Mouse (Mus musculus) limb, embryonic 12.5 days (tissue): ENCODE results near the gene Rxfp3. TPM values are rescaled to one million over a fixed set of nuclear protein-coding genes. Genes with fewer than 3 reads are reported as not detected.
"Not testable (repeated sequence)": the region's sequence is repeated elsewhere in the genome, so short reads cannot be mapped to it uniquely, and the experiment has no call there.

ENCODE experiments used
- ATAC-seq: fragments of 200-750 bp; cut with Nextera tagmentation; 2 replicates; pipeline ENCODE4 v1.8.0; 2017; ENCODE audit warnings: low read depth, moderate TSS enrichment; ENCODE audit not compliant: insufficient number of reproducible peaks, insufficient read depth, low FRiP score, low TSS enrichment
- H3K27ac ChIP-seq: fragments of 300-500 bp; sonication (generic); 2 replicates; pipeline ENCODE4 v1.5.1; 2016; ENCODE audit warnings: mild to moderate bottlenecking, moderate library complexity
- H3K27me3 ChIP-seq: fragments of 300-500 bp; sonication (generic); 2 replicates; pipeline ENCODE4 v1.6.1; 2016; ENCODE audit warnings: mild to moderate bottlenecking, moderate library complexity
- H3K36me3 ChIP-seq: fragments of 300-500 bp; sonication (generic); 2 replicates; pipeline ENCODE4 v1.6.1; 2016; ENCODE audit warnings: mild to moderate bottlenecking, moderate library complexity
- H3K4me1 ChIP-seq: fragments of 300-500 bp; sonication (generic); replicated peaks from 2 replicates; pipeline ENCODE4 v1.6.1; 2016
- H3K4me2 ChIP-seq: fragments of 300-500 bp; sonication (generic); 2 replicates; pipeline ENCODE4 v1.6.1; 2016; ENCODE audit warnings: mild to moderate bottlenecking, moderate library complexity
- H3K4me3 ChIP-seq: fragments of 300-500 bp; sonication (generic); replicated peaks from 2 replicates; pipeline ENCODE4 v1.5.1; 2016; ENCODE audit warnings: mild to moderate bottlenecking
- H3K9ac ChIP-seq: fragments of 300-500 bp; sonication (generic); replicated peaks from 2 replicates; pipeline ENCODE4 v1.6.1; 2016; ENCODE audit warnings: mild to moderate bottlenecking, moderate library complexity
- H3K9me3 ChIP-seq: fragments of 300-500 bp; sonication (generic); 2 replicates; pipeline ENCODE4 v1.6.1; 2016; ENCODE audit warnings: mild to moderate bottlenecking, moderate library complexity
- WGBS: fragments of 180-500 bp; shearing (Covaris S2); methylation state at CpG from one replicate; pipeline ENCODE4 v1.1.7; 2016; 5-methylcytosine and 5-hydroxymethylcytosine counted together
- polyA plus RNA-seq: library from polyadenylated mRNA; unstranded; fragments of >200 nt; fragmentation: Nextera tagmentation; extraction: Ambion mirVana; gene quantifications from 2 replicates; pipeline ENCODE4 v1.2.1, GENCODE M21; 2016

Gene Rxfp3
- polyA plus RNA-seq, 1 experiment from 2014 or later, result 0.99 TPM

DNA sequence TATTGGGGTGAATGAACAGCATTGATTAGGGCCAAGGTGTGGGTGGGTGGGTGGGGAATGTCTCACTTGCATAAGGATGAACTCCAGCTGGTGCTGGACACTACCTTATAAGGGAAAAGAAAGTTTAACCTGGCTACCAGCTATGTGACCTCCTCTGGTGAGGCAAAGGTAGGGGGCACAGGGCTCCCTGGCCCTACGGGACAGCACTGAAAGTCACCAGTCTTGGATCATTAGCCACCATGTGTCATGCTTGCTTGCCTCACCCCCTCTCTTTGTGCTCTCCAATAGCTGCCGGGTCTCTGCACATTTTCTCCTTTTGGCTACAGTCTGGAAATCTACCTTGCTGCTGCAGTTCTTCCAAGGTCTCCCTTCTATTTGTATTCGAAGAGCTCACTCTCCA is 7.6 kb downstream of the Rxfp3 start:
- no peaks in the 10 kb centered on the region for H3K36me3 ChIP-seq
- 76% methylated on average over 3 of the region's 3 CpGs for WGBS
- H3K4me2 ChIP-seq, result no peak overlapping the region
- no peaks in the 10 kb centered on the region for H3K9me3 ChIP-seq
- H3K4me3 ChIP-seq, result no peak overlapping the region
- H3K27ac ChIP-seq, result no peak overlapping the region
- H3K9ac ChIP-seq, result no peak overlapping the region
- ATAC-seq, result no peak
- no peaks in the 10 kb centered on the region for H3K4me1 ChIP-seq
- H3K27me3 ChIP-seq, result peaks cover 24% of the 10 kb centered on the region

DNA sequence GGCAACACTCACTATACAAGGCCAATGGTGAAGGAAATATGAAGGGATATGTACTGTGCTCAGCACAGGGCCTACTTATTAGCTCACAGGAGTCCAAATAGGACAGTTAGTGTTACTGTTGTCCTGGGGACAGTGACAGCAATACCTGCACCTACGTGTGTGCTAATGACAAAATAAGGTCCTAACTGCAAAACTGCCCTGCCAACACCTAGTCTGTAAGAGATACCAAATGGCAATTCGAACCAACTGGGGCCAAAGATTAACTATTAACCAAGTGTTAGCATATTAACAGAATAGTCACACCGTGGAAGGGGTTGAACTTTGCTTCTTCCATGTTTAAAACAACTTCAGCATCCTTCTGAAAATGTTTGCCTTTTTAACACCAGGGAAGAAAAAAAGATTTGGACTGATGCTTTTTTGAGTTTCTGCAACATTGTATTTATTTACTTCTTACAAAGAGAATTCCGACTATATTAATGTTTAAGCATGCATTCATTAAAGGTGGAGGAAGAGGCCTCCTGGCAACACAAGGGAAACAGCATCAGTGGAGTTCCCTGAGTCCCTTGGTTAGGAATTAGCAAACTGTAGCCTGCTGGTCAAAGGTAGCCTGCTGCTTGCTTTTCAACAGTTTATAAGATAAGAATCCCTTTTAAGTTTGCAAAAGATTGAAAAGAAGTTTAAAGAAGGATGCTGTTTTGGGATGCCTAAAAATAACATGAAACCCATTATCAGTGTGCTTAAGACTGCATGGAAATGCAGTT is 10.8 kb downstream of the Rxfp3 start:
- WGBS, result 76% methylated on average over 4 of the region's 4 CpGs
- H3K9me3 ChIP-seq, result no peaks in the 10 kb centered on the region
- no peaks in the 10 kb centered on the region for H3K36me3 ChIP-seq
- H3K27ac ChIP-seq, result no peak overlapping the region
- ATAC-seq, result no peak
- no peak overlapping the region for H3K9ac ChIP-seq
- no peaks in the 10 kb centered on the region; the same call in 1 of the 2 replicates for H3K27me3 ChIP-seq
- H3K4me1 ChIP-seq, result 0 out of 2 replicates have a peak, but pooled peaks cover 4% of the 10 kb centered on the region
- H3K4me2 ChIP-seq, result no peak overlapping the region
- H3K4me3 ChIP-seq, result no peak overlapping the region

DNA sequence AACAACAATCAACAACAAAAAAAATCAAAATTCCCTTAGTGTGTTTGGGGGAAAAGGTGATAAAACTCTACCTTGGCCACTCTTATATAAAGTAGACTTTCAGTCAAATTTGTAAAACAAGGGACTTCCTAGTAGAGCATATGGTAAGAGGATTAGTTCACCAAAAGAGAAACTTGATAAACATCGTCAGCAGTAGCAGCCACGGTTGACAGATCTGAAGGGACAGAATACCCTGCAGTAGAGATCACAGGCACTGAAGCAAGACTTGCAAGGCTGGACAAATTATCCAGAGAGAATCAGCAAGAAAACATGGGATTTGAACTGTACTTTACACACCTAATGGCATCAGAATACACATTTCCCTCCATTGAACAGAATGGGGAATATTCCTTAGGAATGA is 22.9 kb downstream of the Rxfp3 start:
- Histone ChIP-seq H3K9me3 (no peaks in the 10 kb centered on the region), H3K27ac (no peak overlapping the region), H3K4me1 (no peaks in the 10 kb centered on the region), H3K4me2 (no peak overlapping the region), H3K27me3 (no peaks in the 10 kb centered on the region), H3K9ac (no peak overlapping the region), H3K36me3 (no peaks in the 10 kb centered on the region), H3K4me3 (no peak overlapping the region)
- WGBS, result 59% methylated on average over 2 of the region's 2 CpGs
- no peak for ATAC-seq

DNA sequence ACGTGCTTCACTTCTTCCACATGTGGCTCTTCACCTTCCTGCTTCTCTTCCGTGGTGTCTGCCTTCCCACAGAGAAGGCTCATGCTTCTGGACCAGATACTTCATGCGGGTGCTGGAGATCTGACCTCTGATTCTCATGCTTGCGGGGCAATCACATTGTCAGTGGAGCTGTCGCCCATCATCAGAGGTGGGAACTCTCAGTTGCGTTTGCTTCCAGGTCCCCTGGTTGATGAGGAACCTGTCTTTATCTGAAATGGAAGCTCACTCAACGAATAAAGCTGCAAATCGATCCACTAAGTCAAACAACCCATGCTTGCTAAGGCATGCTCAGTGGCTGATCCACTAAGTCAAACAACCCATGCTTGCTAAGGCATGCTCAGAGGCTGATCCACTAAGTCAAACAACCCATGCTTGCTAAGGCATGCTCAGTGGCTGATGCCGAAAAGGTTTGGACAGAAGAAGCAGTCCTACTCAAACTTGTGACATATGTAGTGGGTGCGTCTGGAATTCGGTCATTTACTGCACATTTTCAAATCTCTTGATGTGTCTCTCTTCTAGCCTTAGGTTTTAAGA is 26.7 kb downstream of the Rxfp3 start:
- Histone ChIP-seq H3K27me3 (no peaks in the 10 kb centered on the region), H3K4me3 (no peak overlapping the region), H3K27ac (no peak overlapping the region), H3K4me2 (no peak overlapping the region), H3K4me1 (no peaks in the 10 kb centered on the region), H3K9ac (no peak overlapping the region), H3K9me3 (no peaks in the 10 kb centered on the region), H3K36me3 (no peaks in the 10 kb centered on the region)
- 90% methylated on average over 11 of the region's 11 CpGs for WGBS
- no peak for ATAC-seq

DNA sequence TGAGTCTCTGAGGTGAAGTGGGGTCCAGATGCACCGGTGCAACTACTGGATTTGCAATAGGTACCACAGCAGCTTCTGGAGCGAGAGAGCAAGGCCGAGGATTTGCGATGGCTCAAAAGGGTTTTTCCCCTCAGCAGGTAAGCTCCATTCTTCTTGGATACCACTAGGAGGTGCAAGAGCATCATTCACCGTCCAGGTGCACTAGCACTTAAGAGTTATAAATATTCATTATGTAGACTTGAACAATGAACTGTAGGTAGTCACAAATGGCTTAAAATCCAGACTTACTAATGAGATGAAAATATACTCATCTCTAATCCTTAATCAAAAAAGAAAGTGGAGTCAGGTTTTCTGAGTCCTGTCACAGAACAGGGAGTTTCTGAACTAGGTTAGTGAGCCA is 29.0 kb downstream of the Rxfp3 start:
- 24% methylated on average over 5 of the region's 5 CpGs for WGBS
- no peak overlapping the region for H3K9ac ChIP-seq
- no peak overlapping the region for H3K4me3 ChIP-seq
- no peaks in the 10 kb centered on the region for H3K27me3 ChIP-seq
- H3K4me2 ChIP-seq, result no peak overlapping the region
- ATAC-seq, result no peak
- H3K36me3 ChIP-seq, result no peaks in the 10 kb centered on the region
- H3K27ac ChIP-seq, result no peak overlapping the region
- no peaks in the 10 kb centered on the region for H3K4me1 ChIP-seq
- no peaks in the 10 kb centered on the region for H3K9me3 ChIP-seq

DNA sequence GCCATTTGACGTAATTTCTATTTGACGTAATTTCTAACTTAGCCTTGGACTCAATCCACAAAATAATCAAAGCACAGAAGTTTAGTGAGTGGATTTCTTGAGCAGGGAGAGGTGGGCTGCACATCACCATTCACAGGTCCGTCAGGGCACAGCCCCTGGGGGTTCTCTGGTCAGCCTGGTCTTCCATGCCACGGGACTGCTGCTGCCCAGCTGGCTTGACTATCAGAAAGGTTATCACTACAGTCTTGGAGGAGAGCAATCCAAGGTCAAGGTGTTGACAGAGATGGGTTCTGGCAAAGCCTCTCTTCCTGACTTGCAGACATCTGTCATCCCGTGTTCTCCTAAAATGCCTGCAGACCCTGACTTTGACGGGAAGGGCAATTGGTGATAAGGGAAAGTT is 33.1 kb downstream of the Rxfp3 start:
- H3K27ac ChIP-seq, result no peak overlapping the region
- no peak overlapping the region for H3K4me3 ChIP-seq
- no peaks in the 10 kb centered on the region for H3K4me1 ChIP-seq
- no peaks in the 10 kb centered on the region for H3K36me3 ChIP-seq
- H3K9ac ChIP-seq, result no peak overlapping the region
- H3K27me3 ChIP-seq, result no peaks in the 10 kb centered on the region
- H3K9me3 ChIP-seq, result no peaks in the 10 kb centered on the region
- ATAC-seq, result no peak
- WGBS, result 74% methylated on average over 6 of the region's 6 CpGs
- no peak overlapping the region for H3K4me2 ChIP-seq

DNA sequence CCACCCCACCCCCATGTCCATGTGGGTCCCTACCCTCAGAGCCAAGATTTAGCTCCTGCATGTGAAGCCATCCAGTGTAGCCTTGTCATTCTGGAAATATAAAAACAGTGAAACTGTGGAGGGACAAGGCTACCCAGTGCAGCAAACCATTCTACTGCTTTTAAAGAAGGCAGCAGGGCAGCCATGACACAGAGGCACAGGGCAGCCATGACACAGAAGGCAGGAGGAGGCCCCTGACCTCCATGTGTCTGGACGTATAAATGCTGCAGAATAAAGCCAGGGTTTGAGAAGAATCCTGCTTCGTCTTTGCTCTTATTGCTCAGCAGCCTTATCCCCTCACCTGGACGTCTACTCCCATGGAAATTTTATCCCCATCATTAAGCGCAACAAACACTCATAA is 34.0 kb downstream of the Rxfp3 start:
- Histone ChIP-seq H3K27ac (no peak overlapping the region), H3K4me1 (no peaks in the 10 kb centered on the region), H3K9ac (no peak overlapping the region), H3K36me3 (no peaks in the 10 kb centered on the region), H3K27me3 (no peaks in the 10 kb centered on the region), H3K9me3 (no peaks in the 10 kb centered on the region), H3K4me3 (no peak overlapping the region), H3K4me2 (no peak overlapping the region)
- 89% methylated on average over 4 of the region's 4 CpGs for WGBS
- ATAC-seq, result no peak

DNA sequence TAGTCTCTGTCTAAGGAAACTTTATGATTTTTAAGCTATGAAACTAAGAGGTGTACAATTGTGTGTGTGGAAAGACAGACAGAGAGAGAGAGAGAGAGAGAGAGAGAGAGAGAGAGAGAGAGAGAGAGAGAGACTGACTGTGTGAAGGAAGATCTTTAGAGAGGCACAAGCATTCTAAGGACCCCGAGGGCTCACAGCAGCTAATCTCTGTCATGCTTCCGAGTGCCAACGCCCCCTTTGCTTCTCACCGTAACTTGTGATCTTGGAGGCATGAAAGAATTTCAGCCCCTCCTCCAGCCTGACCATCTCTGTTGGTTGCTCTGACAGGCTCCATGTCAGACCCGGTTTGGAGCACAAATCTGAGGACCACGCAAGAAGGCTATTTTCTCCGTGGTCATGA is 37.4 kb downstream of the Rxfp3 start, which contains the start of gene Slc45a2:
TSS of gene Slc45a2 (plus strand) at position 301 of the 400 bp plus-strand sequence.
- H3K27me3 ChIP-seq, result no peaks in the 10 kb centered on the region
- no peaks in the 10 kb centered on the region for H3K4me1 ChIP-seq
- H3K4me2 ChIP-seq, result no peak within 1 kb of the TSS
- no peaks in the 10 kb centered on the region for H3K9me3 ChIP-seq
- peaks cover 7% of the 10 kb centered on the region; the same call in 1 of the 2 replicates for H3K36me3 ChIP-seq
- no peak within 1 kb of the TSS for H3K9ac ChIP-seq
- WGBS, result 55% methylated on average over 7 of the region's 7 CpGs
- no peak within 1 kb of the TSS for H3K4me3 ChIP-seq
- ATAC-seq, result no peak
- H3K27ac ChIP-seq, result no peak within 1 kb of the TSS

DNA sequence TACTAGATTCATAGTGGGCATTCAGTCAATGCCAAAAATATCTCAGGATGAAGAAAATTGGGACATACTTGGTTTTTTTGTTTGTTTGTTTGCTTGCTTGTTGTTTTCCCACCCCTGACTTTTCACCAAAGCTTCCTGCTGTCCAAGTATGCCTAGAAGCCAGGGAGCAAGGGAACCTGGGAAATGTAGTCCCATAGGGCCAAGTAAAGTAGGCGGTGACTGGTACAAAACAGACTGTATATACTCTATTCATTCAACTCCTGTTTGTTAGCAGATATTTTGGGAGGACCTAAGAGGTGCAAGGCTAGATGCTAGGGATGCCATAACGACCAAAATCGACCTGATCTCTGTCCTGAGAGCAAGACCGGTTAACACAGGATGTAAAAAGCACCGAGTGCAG is 38.0 kb downstream of the Rxfp3 start:
- ATAC-seq, result no peak
- H3K4me2 ChIP-seq, result no peak overlapping the region
- WGBS, result 65% methylated on average over 5 of the region's 5 CpGs

DNA sequence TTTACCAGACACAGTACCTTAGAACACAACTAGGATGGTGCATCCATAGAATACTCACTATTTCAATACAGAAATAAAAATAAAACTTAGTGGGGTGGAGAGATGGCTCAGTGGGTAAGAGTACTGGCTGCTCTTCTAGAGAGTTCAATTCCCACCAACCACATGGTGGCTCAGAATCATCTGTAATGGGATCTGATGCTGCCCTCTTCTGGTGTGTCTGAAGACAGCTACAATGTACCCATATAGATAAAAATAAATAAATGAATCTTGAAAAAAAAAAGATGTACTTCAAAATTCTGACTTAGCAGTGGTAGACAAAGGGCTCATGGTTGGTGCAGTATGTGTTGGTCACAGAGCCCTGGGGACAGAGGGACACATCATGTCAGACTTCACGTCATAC is 46.2 kb downstream of the Rxfp3 start:
- 91% methylated on average over 1 of the region's 1 CpGs for WGBS
- H3K9me3 ChIP-seq, result no peaks in the 10 kb centered on the region
- no peak overlapping the region for H3K4me2 ChIP-seq
- no peak for ATAC-seq
- H3K27me3 ChIP-seq, result no peaks in the 10 kb centered on the region
- no peaks in the 10 kb centered on the region for H3K4me1 ChIP-seq
- H3K36me3 ChIP-seq, result peaks cover 32% of the 10 kb centered on the region
- H3K9ac ChIP-seq, result no peak overlapping the region
- H3K27ac ChIP-seq, result no peak overlapping the region
- no peak overlapping the region for H3K4me3 ChIP-seq

More for the DNA sequence above, 38.0 kb downstream of the Rxfp3 start:
- H3K27ac ChIP-seq, result no peak overlapping the region
- H3K4me3 ChIP-seq, result no peak overlapping the region
- no peak overlapping the region for H3K9ac ChIP-seq
- no peaks in the 10 kb centered on the region for H3K27me3 ChIP-seq
- peaks cover 11% of the 10 kb centered on the region; the same call in 1 of the 2 replicates for H3K36me3 ChIP-seq
- no peaks in the 10 kb centered on the region for H3K9me3 ChIP-seq
- no peaks in the 10 kb centered on the region for H3K4me1 ChIP-seq

DNA sequence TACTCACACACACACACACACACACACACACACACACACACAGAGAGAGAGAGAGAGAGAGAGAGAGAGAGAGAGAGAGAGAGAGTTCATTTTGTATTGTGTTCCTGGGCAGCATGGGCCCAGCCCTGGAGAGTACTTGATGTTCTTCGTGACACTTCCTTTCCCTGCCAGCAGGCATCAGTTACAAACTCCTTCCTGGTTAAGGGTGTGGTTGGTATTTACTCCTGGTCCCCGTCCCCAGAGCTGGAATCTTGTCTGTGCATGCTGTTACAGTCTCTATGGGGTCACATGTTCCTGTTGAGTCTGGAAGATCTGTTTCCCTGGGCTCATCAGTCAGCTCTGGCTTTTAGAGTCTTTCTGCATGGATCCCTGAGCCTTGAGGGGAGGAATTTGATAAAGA is 47.4 kb downstream of the Rxfp3 start:
- H3K36me3 ChIP-seq, result peaks cover 25% of the 10 kb centered on the region; the same call in 1 of the 2 replicates
- H3K9ac ChIP-seq, result no peak overlapping the region
- 39% methylated on average over 2 of the region's 2 CpGs for WGBS
- no peaks in the 10 kb centered on the region for H3K4me1 ChIP-seq
- ATAC-seq, result no peak
- H3K4me3 ChIP-seq, result no peak overlapping the region
- no peaks in the 10 kb centered on the region for H3K9me3 ChIP-seq
- H3K4me2 ChIP-seq, result no peak overlapping the region
- H3K27me3 ChIP-seq, result no peaks in the 10 kb centered on the region
- H3K27ac ChIP-seq, result no peak overlapping the region

DNA sequence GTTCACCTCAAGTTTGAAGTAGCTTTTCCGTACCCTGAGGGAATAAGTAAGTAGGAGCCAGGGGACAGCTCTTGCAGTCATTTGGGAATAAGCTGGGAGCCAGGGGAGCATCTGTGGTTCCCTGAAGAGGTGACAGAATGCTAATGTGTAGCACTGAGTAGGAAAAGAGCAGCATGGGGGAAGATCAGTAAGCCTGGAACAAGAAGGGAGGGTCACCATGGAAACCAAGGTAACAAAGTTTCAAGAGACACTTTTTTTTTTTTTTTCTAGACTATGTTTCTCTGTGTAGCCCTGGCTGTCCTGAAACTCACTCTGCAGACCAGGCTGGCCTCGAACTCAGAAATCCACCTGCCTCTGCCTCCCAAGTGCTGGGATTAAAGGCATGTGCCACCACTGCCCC is 51.3 kb downstream of the Rxfp3 start:
- H3K36me3 ChIP-seq, result peaks cover 33% of the 10 kb centered on the region; the same call in 1 of the 2 replicates
- H3K4me3 ChIP-seq, ATAC-seq, H3K9me3 ChIP-seq, H3K27me3 ChIP-seq, H3K27ac ChIP-seq, H3K4me1 ChIP-seq, H3K9ac ChIP-seq, H3K4me2 ChIP-seq: not testable (repeated sequence)
- WGBS, result 72% methylated on average over 2 of the region's 2 CpGs
